Mouse (Mus musculus): ENCODE measurements around the gene Dmkn. TPM values are rescaled to one million over a fixed set of nuclear protein-coding genes. Genes with fewer than 3 reads are reported as not detected.
"Not testable (repeated sequence)": the region's sequence is repeated elsewhere in the genome, so short reads cannot be mapped to it uniquely, and the experiment has no call there.

Dmkn gene
- 1 to 10 TPM; 4.2 to 6.0 TPM for total RNA-seq (2021)
- long read RNA-seq, experiment 1, partial matches to known transcripts: 0 of 2 reads
- long read RNA-seq, experiment 1, other reads (novel, unspliced or antisense): 0 of 2 reads
- long read RNA-seq, experiment 2, partial matches to known transcripts: 1 of 6 reads
- long read RNA-seq, experiment 2, other reads (novel, unspliced or antisense): 2 of 6 reads

GRCm38 (mm10) chr7:30763456-30763855 is at the start of gene Dmkn:
Gene Dmkn, plus strand, starts transcription at chr7:30763756.
- DNase-seq (ENCODE audit: low spot score in 2 of 2): no peak

GRCm38 (mm10) chr7:30717006-30717715 is 46.4 kb upstream of the Dmkn start:
- peak; percentile 66 to 76 for DNase-seq (ENCODE audit: low spot score in 2 of 2)

GRCm38 (mm10) chr7:30717716-30718046 is 45.9 kb upstream of the Dmkn start:
- no peak for DNase-seq (ENCODE audit: low spot score in 2 of 2)

GRCm38 (mm10) chr7:30719669-30720068 is 43.9 kb upstream of the Dmkn start:
- no peak for DNase-seq (ENCODE audit: low spot score in 2 of 2)

GRCm38 (mm10) chr7:30721286-30721685 is 42.3 kb upstream of the Dmkn start:
- DNase-seq (ENCODE audit: low spot score in 2 of 2): no peak

GRCm38 (mm10) chr7:30723274-30723953 is 40.1 kb upstream of the Dmkn start:
- no peak for DNase-seq (ENCODE audit: low spot score in 2 of 2)

GRCm38 (mm10) chr7:30728214-30728613 is 35.3 kb upstream of the Dmkn start:
- no peak for DNase-seq (ENCODE audit: low spot score in 2 of 2)

- no peak for DNase-seq (ENCODE audit: low spot score in 2 of 2)
Measured at GRCm38 (mm10) chr7:30728739-30729395, 34.7 kb upstream of the Dmkn start.

GRCm38 (mm10) chr7:30729396-30730063 is 34.0 kb upstream of the Dmkn start, which contains the start of gene Tmem147:
Gene Tmem147, minus strand, starts transcription at chr7:30729540.
- peak; percentile 96 to 97 for DNase-seq (ENCODE audit: low spot score in 2 of 2)

GRCm38 (mm10) chr7:30730064-30730722 is 33.4 kb upstream of the Dmkn start:
- not testable (repeated sequence) for DNase-seq (ENCODE audit: low spot score in 2 of 2)

- DNase-seq (ENCODE audit: low spot score in 2 of 2): no peak
Measured at GRCm38 (mm10) chr7:30736211-30736610, 27.3 kb upstream of the Dmkn start.

- DNase-seq (ENCODE audit: low spot score in 2 of 2): not testable (repeated sequence)
Measured at GRCm38 (mm10) chr7:30742570-30742969, 21.0 kb upstream of the Dmkn start.

- DNase-seq (ENCODE audit: low spot score in 2 of 2): not testable (repeated sequence)
Measured at GRCm38 (mm10) chr7:30743617-30744016, 19.9 kb upstream of the Dmkn start, which contains the start of gene Gapdhs. Gene Gapdhs, minus strand, starts transcription at chr7:30743681.

GRCm38 (mm10) chr7:30744022-30744598 is 19.4 kb upstream of the Dmkn start:
- DNase-seq (ENCODE audit: low spot score in 2 of 2): no peak

GRCm38 (mm10) chr7:30747525-30748204 is 15.9 kb upstream of the Dmkn start:
- DNase-seq (ENCODE audit: low spot score in 2 of 2): no peak

- no peak for DNase-seq (ENCODE audit: low spot score in 2 of 2)
Measured at GRCm38 (mm10) chr7:30749824-30750606, 13.5 kb upstream of the Dmkn start.

GRCm38 (mm10) chr7:30751086-30751669 is 12.4 kb upstream of the Dmkn start, which contains the start of gene Sbsn:
Gene Sbsn, plus strand, starts transcription at chr7:30751471.
- peak; percentile 54 to 72 for DNase-seq (ENCODE audit: low spot score in 2 of 2)

- no peak for DNase-seq (ENCODE audit: low spot score in 2 of 2)
Measured at GRCm38 (mm10) chr7:30757001-30757400, 6.6 kb upstream of the Dmkn start.

Data from adrenal gland, adult 18-20 months (tissue).